ENCODE assay signal across 8 mouse cellular contexts in the genomic region with DNA sequence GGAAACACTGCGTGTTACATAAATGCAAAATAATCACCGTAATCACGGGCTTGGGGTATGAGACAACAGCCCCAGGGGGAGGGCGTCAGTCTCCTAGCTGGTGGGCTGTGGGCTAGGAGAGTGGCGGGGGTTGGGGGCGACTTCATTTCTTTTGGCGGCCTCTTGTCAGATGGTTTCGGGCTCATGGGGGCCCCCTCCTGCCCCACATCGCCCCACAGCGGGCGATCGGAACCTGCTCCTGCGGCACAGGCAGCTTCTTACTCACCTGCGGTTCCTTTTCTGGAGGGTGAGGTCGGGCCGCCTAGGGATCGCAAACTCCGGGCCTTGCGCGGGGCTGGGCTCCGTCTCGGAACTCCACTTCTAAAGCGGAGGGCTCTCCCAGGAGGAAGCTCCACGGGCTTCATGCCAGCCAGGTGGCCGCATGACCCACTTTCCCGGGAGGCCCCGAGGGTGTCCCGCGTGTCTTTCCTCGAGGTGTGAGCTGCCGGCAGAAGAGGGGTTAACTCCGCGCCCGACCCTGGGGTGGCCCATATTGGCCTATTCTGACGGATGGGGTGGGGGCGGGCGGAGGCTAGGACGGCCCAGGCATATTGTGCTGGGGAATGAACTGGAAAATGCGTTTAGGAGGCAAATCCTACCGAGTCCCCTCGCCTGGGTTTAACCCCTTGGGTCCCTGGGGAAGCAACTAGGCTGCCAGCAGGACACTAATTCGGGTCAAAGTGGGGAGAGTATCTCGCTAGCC. TPM values are rescaled to one million over a fixed set of nuclear protein-coding genes. Genes with fewer than 3 reads are reported as not detected.
A peak's percentile ranks its signal among the peaks of the same experiment; 100 is the strongest.
DNase-seq lines count a peak whose midpoint lies in the region; ATAC-seq and TF ChIP-seq lines count a peak whose summit lies in the region.

No protein-coding gene starts in this region.

- H3K36me3 ChIP-seq in ES-Bruce4 (ENCODE audit: control insufficient read depth, insufficient read depth, low read length, poor library complexity, severe bottlenecking), result no peaks in the 10 kb centered on the region
- no peaks in the 10 kb centered on the region for H3K36me3 ChIP-seq in hindbrain, embryonic 12.5 days
- H3K36me3 ChIP-seq in liver, adult 2 months (ENCODE audit: control insufficient read depth, insufficient read depth, low read length), result no peaks in the 10 kb centered on the region

- TF ChIP-seq EP300 in ES-Bruce4 (IDR thresholded peaks at IDR 0.05; ENCODE audit: insufficient read depth, low read depth, low read length), result no peak

- H3K4me3 ChIP-seq in ES-Bruce4 (ENCODE audit: low read depth, low read length), result peak overlapping the region; percentile 76
- peak overlapping the region; percentile 94 for H3K4me3 ChIP-seq in hindbrain, embryonic 12.5 days
- H3K4me3 ChIP-seq in liver, adult 2 months (ENCODE audit: insufficient read depth, low read depth, low read length), result peak overlapping the region; percentile 70

- no peak for TF ChIP-seq CTCF in ES-Bruce4 (IDR thresholded peaks at IDR 0.05; ENCODE audit: low read depth, low read length)
- TF ChIP-seq CTCF in liver, adult 2 months (IDR thresholded peaks at IDR 0.05; ENCODE audit: low read depth, low read length), result peak; percentile 26; the same call in 1 of the 2 replicates

- peaks cover 52% of the 10 kb centered on the region for H3K79me2 ChIP-seq in liver, adult 2 months (ENCODE audit: control insufficient read depth, insufficient read depth, low read length)

- H3K27me3 ChIP-seq in ES-Bruce4 (ENCODE audit: control insufficient read depth, insufficient read depth, low read length, poor library complexity, severe bottlenecking), result no peaks in the 10 kb centered on the region
- H3K27me3 ChIP-seq in hindbrain, embryonic 12.5 days, result no peaks in the 10 kb centered on the region
- H3K27me3 ChIP-seq in liver, adult 2 months (ENCODE audit: control insufficient read depth, insufficient read depth, low read length), result no peaks in the 10 kb centered on the region

- peak overlapping the region; percentile 91 for H3K9ac ChIP-seq in ES-Bruce4 (ENCODE audit: low read depth, poor library complexity, severe bottlenecking)
- peak overlapping the region; percentile 99 for H3K9ac ChIP-seq in hindbrain, embryonic 12.5 days
- peak overlapping the region; percentile 99 for H3K9ac ChIP-seq in liver, adult 2 months (ENCODE audit: low read depth, low read length)

- DNase-seq in cerebellum, adult 11 months, result peak; percentile 59
- DNase-seq in cerebellum, postnatal 4 days (ENCODE audit: low spot score in 2 of 2), result no peak
- DNase-seq in embryo, embryonic 9.5 days (ENCODE audit: extremely low spot score), result peak; percentile 77
- DNase-seq in liver, adult 2 months (ENCODE audit: extremely low read depth, low read depth, low spot score), result no peak
- peak; percentile 23 for DNase-seq in naive thymus-derived CD4-positive, alpha-beta T cell, adult 2 months (ENCODE audit: low read depth)

- ATAC-seq in hindbrain, embryonic 12.5 days (ENCODE audit: low FRiP score), result peak; percentile 43
- no peak for ATAC-seq in activated CD4-positive, CD25-positive, alpha-beta regulatory T cell, adult 4 months

- no peaks in the 10 kb centered on the region for H3K9me3 ChIP-seq in ES-Bruce4 (replicated peaks; ENCODE audit: control insufficient read depth, insufficient read depth, low read length, poor library complexity, severe bottlenecking)
- H3K9me3 ChIP-seq in hindbrain, embryonic 12.5 days (replicated peaks), result no peaks in the 10 kb centered on the region

- H3K4me1 ChIP-seq in ES-Bruce4 (ENCODE audit: control insufficient read depth, insufficient read depth, low read length), result no peaks in the 10 kb centered on the region
- peaks cover 53% of the 10 kb centered on the region for H3K4me1 ChIP-seq in hindbrain, embryonic 12.5 days
- H3K4me1 ChIP-seq in liver, adult 2 months (ENCODE audit: control insufficient read depth, insufficient read depth, low read length), result peaks cover 25% of the 10 kb centered on the region

- peak overlapping the region; percentile 80 for H3K4me2 ChIP-seq in hindbrain, embryonic 12.5 days (replicated peaks)

- WGBS in hindbrain, embryonic 12.5 days, result under 1% methylated on average over 43 of the region's 43 CpGs
- 1% methylated on average over 43 of the region's 43 CpGs for WGBS in liver, adult 2 months

- no peak for TF ChIP-seq POLR2A in ES-Bruce4 (IDR thresholded peaks at IDR 0.05; ENCODE audit: insufficient read depth, low read length)
- TF ChIP-seq POLR2A in liver, adult 2 months (IDR thresholded peaks at IDR 0.05; ENCODE audit: extremely low read depth, insufficient read depth, low read length), result no peak

- H3K27ac ChIP-seq in ES-Bruce4 (ENCODE audit: insufficient read depth, low read length), result no peak overlapping the region
- peak overlapping the region; percentile 98 for H3K27ac ChIP-seq in hindbrain, embryonic 12.5 days
- peak overlapping the region; percentile 79 for H3K27ac ChIP-seq in liver, adult 2 months (replicated peaks; ENCODE audit: insufficient read depth, low read depth, low read length)

RNA-seq across cellular contexts. Expression of a gene that starts 1.4 kb away (rescaled TPM):
- polyA plus RNA-seq in ES-Bruce4 (2011; ENCODE audit: insufficient read depth, insufficient read length, low read depth, missing spikeins), result 10.3 and 13.1 TPM in 2 replicates
- polyA plus RNA-seq in hindbrain, embryonic 12.5 days (2016; fragmentation: Nextera tagmentation; extraction: Ambion mirVana), result 12.9 and 13.0 TPM in 2 replicates
- 4.0 and 10.3 TPM in 2 replicates for total RNA-seq in liver, adult 2 months (2014; rRNA removed)
- 38.6 and 48.0 TPM in 2 replicates for polyA plus RNA-seq in liver, adult 2 months (2012; rRNA removed)
- 1 to 10 TPM; 1.2 to 1.5 TPM for polyA plus RNA-seq in activated CD4-positive, CD25-positive, alpha-beta regulatory T cell, adult 4 months (2017; shearing (Covaris generic))

Comparison
In these comparisons a context has a peak if more than half of its experiments do, and no peak if none do; other contexts are left out.
1. DNase-seq: peak in cerebellum, adult 11 months (single experiment), embryo, embryonic 9.5 days (single experiment) and naive thymus-derived CD4-positive, alpha-beta T cell, adult 2 months (single experiment); none in cerebellum, postnatal 4 days (0 of 2) and liver, adult 2 months (single experiment).
2. Peak in every context shown above with its lines, with median percentiles within 50 percentile points of each other: H3K4me3 ChIP-seq and H3K9ac ChIP-seq.